Mouse (Mus musculus) right cerebral cortex, adult 2 months (tissue): Measurements from ENCODE around the gene Ccdc32.

ENCODE experiments used
- DNase-seq, 2 experiments: peaks; one replicate each; pipeline ENCODE4 v3.0.0; 2021 to 2022; ENCODE audit warnings: low spot score in 2 of 2

The Ccdc32 gene

DNA sequence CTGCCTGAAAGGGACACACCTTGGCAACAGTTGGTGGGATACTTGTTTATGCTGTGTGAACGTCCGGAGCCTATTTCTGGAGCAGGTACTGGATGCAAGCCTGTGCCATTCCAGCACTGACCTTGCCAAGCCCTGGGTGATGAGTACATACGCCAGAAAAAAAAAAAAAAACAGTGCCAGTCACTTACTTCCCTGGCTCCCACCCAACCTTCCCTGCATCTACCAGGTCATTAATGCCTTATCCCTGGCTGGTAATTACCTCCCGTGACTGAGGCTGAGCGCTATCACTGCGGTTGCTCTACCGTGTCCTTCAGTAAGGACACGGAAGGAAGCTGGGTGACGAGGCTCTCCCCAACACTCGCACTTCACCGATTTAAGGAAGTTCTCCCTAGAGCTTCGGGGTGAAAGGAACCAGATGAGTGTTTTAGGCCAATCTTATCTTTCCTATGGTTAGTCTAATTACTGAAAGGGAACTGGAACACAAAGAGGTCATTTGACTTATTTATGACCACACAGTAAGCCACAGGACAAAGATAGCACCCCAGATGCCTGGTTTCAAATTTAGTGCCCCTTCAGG is 13.5 kb downstream of the Ccdc32 start:
- no peak for DNase-seq

DNA sequence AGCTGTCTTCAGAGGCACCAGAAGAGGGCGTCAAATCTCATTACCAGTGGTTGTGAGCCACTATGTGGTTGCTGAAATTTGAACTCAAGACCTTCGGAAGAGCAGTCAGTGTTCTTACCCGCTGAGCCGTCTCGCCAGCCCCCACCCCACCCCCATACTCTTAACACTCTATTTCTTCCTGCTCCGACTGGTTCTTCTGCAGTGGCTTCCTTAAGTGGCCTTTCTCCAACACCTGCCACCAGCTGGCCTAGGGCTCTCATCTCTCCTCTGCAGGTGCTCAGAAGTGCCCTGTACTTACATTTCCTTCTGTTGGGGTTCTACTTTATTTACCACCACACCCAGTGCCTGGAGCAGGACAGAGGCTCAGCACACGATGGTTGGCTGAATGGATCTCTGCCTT is 14.2 kb downstream of the Ccdc32 start:
- DNase-seq, result no peak

DNA sequence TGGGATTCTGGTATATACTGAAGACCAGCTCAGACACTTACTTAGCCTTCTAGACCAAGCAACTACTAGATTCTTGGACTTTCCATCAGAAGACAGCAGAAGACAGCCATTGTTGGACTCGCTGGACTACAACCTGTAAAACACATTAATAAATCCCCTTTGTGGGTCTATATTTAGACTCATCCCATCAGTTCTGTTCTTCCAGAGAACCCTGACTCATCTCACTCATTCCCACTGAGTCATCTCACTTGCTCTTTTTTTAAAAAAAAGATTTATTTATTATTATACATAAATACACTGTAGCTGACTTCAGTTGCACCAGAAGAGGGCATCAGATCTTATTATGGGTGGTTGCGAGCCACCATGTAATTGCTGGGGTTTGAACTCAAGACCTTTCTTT is 19.8 kb downstream of the Ccdc32 start:
- DNase-seq, result no peak

- no peak for DNase-seq
These were observed 22.3 kb downstream of the Ccdc32 start for GRCm38 (mm10) chr2:119006886-119007285.

DNA sequence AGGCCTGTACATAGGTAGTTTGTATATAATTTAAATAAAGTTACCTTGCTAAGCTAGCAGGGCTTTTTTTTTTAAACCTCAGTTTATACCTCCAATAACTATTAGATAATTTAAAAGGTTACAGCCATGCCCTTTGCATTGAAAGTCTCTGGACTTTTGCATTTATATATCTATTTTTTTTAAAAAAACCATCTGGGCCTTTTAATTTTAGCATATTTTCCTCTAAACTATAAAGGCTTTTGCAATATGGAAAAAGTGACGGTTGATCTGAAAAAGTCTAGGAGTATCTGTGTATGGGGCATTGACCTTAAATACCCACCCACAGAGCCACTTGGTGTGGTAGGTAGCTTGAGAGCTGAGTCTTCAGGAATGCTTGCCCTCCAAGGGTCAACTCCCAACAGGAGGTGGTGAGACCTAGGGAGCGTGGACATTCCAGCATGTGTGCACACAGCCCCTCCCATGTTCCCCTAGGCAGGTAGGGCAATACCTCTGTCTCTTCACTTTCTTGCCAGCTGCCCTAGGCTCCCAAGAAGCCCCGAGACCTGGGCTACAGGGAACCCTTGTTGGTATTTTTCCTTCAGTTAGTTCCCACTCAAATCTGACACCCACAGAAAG is 30.1 kb downstream of the Ccdc32 start:
- no peak for DNase-seq

GRCm38 (mm10) chr2:118998115-118998866 is 30.9 kb downstream of the Ccdc32 start:
- DNase-seq, result no peak

- no peak for DNase-seq
These were observed 32.4 kb downstream of the Ccdc32 start for GRCm38 (mm10) chr2:118996798-118997105.

GRCm38 (mm10) chr2:118995919-118996797 is 33.0 kb downstream of the Ccdc32 start:
- peak; percentile 17 to 18 for DNase-seq

- DNase-seq, result peak; percentile 57 to 59
These were observed 33.7 kb downstream of the Ccdc32 start for GRCm38 (mm10) chr2:118995490-118995889.

DNA sequence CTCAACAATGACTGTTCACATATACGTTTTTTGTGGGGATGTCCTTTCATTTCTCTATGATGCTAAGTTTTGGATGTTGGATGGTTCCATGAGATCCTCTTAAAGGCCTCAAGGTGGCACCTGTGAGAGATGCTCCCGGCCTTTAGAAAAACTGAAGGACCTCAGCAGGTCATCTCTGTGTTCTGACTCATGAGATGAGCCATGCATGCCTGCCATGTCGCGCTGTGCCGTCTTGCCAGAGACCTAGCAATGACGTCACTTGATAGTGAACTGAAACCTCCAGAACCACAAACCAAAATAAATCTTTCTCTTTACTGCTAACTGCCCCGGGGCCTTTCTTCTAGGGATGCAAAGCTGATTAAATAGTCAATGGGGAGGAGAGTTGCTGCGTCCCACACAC is 45.4 kb downstream of the Ccdc32 start:
- no peak for DNase-seq

GRCm38 (mm10) chr2:118980841-118981240 is 48.4 kb downstream of the Ccdc32 start:
- DNase-seq, result no peak

- DNase-seq, result no peak
These were observed 51.1 kb downstream of the Ccdc32 start for GRCm38 (mm10) chr2:118978064-118978463.

DNA sequence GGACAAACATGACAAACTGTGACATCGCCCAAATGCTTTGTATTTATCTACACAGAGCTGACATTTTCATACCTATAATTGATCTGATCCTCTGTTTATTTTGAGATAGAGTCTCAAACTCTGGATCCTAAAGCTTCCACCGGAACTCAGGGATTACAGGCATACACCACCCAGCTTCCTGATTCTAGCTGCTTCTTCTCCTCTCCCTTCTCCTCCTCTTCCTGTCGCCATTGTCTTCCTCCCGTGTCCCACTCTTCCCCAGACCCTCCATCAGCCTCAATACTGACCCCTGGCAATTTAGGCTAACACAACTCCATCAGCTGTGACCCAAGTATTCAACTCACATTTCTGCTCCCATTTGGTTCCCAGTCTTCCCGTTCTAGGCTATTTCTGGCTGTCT is 52.3 kb downstream of the Ccdc32 start:
- DNase-seq, result no peak

DNA sequence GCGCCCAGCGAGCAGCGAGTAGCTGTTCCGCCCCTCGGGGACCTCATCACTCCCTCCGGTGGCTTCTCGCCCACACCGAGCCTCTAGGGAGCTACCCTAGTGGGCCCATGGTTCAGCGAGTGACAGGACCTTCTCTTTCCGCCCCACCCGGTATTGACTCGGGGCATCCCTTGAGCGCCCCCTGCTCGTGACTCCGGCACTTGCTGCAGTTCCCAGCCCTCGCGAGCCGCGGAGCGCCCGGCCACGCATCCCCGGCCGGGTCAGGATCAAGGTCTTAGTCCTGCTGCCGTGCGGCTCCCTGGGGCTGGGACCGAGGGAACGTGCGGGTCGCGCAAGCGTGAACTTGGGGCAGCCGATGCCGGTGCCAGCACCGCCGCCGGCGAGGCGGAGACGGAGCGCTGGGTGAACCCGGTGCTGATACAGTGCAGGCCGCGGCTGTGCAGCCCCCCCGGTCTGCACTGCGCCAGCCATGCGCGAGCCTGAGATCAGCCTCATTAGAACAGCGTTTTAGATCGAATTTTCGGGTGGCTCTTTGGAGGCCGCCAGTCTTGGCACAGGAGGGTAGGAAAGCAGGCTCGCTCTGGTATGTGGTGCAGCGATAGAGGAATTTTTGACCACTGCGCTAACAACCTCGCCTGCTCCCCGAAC is 52.8 kb downstream of the Ccdc32 start:
- peak; percentile 79 to 87 for DNase-seq

DNA sequence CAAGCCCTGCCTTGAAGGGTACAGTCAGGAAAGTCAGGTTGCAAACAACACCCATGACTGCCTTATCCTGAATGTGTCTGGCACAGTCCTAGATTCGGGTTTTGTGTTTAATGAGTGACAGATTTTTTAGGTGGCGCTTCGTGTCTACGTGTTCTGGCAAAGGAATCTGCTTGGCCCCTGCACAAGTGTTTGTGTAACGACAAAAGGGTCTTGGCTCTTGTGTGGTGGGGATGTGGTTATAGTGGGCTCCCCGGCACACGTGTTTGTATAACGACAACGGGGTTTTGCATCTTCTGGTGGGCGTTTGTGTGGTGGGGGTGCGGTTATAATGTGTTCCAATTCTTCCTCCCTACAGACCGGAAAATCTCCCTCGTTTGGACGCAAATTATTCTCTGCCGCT is 53.3 kb downstream of the Ccdc32 start:
- no peak for DNase-seq

DNA sequence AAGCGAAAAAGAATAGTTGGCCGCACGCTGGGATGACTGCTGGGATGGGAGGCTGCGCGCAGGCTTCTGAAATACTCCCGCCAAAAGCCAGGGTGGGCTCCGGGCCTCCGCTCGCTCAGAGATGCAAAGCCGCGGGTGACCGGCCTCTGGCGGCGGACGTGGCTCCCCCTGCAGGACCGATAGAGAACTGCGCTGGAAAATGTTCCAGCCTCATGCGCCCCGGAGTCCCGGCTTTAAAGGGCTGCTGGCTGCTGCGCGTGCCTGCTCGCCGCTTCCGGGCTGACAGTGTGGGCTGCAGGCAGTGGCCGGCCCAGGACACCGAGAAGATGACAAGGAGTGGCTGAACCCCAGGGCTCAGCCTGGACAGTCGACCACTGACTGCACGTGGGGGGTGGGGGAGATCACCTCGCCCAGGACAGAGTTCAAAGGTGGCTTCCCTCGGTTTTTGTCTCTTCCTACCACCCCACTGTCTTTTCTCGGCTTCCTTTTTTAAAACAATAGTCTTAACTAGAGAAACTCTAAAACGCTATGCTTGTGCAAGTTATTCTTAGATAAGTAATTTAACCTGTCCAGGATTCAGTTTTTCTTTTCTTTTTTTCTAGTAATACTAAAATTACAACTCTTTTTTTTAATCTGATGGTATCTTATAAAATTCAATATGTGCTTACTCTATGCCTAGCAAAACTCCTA is 56.4 kb downstream of the Ccdc32 start:
- peak; percentile 80 to 83 for DNase-seq

- no peak for DNase-seq
These were observed 57.1 kb downstream of the Ccdc32 start for GRCm38 (mm10) chr2:118972048-118972447.

- DNase-seq, result no peak
These were observed 59.5 kb downstream of the Ccdc32 start for GRCm38 (mm10) chr2:118969585-118970147.
